Mouse (Mus musculus): ENCODE results near the gene Tbx20.

The Tbx20 gene

GRCm38 (mm10) chr9:24774160-24774969 is at the start of gene Tbx20:
Gene Tbx20 (minus strand): TSS chr9:24774303.
- no peak for DNase-seq (ENCODE audit: low spot score in 2 of 2)

GRCm38 (mm10) chr9:24818511-24818910 is 44.4 kb upstream of the Tbx20 start:
- no peak for DNase-seq (ENCODE audit: low spot score in 2 of 2)

- DNase-seq (ENCODE audit: low spot score in 2 of 2): no peak
Observed at GRCm38 (mm10) chr9:24812461-24812860, 38.4 kb upstream of the Tbx20 start.

- no peak for DNase-seq (ENCODE audit: low spot score in 2 of 2)
Observed at GRCm38 (mm10) chr9:24792110-24792509, 18.0 kb upstream of the Tbx20 start.

- DNase-seq (ENCODE audit: low spot score in 2 of 2): no peak
Observed at GRCm38 (mm10) chr9:24789396-24789795, 15.3 kb upstream of the Tbx20 start.

GRCm38 (mm10) chr9:24782338-24782737 is 8.2 kb upstream of the Tbx20 start:
- DNase-seq (ENCODE audit: low spot score in 2 of 2): no peak

GRCm38 (mm10) chr9:24780929-24781441 is 6.9 kb upstream of the Tbx20 start:
- DNase-seq (ENCODE audit: low spot score in 2 of 2): no peak

GRCm38 (mm10) chr9:24780391-24780928 is 6.4 kb upstream of the Tbx20 start:
- DNase-seq (ENCODE audit: low spot score in 2 of 2): no peak

GRCm38 (mm10) chr9:24779975-24780374 is 5.9 kb upstream of the Tbx20 start:
- DNase-seq (ENCODE audit: low spot score in 2 of 2): no peak

GRCm38 (mm10) chr9:24778571-24778970 is 4.5 kb upstream of the Tbx20 start:
- no peak for DNase-seq (ENCODE audit: low spot score in 2 of 2)

GRCm38 (mm10) chr9:24777961-24778360 is 3.9 kb upstream of the Tbx20 start:
- DNase-seq (ENCODE audit: low spot score in 2 of 2): no peak

- DNase-seq (ENCODE audit: low spot score in 2 of 2): no peak
Observed at GRCm38 (mm10) chr9:24777176-24777895, 3.2 kb upstream of the Tbx20 start.

- DNase-seq (ENCODE audit: low spot score in 2 of 2): no peak
Observed at GRCm38 (mm10) chr9:24776487-24776886, 2.4 kb upstream of the Tbx20 start.

GRCm38 (mm10) chr9:24775567-24775966 is 1.5 kb upstream of the Tbx20 start:
- no peak for DNase-seq (ENCODE audit: low spot score in 2 of 2)

GRCm38 (mm10) chr9:24775001-24775400 is 898 bp upstream of the Tbx20 start:
- no peak for DNase-seq (ENCODE audit: low spot score in 2 of 2)

- DNase-seq (ENCODE audit: low spot score in 2 of 2): no peak
Observed at GRCm38 (mm10) chr9:24773669-24774068, 434 bp downstream of the Tbx20 start.

- DNase-seq (ENCODE audit: low spot score in 2 of 2): no peak
Observed at GRCm38 (mm10) chr9:24773171-24773570, 932 bp downstream of the Tbx20 start.

- no peak for DNase-seq (ENCODE audit: low spot score in 2 of 2)
Observed at GRCm38 (mm10) chr9:24772431-24773120, 1.5 kb downstream of the Tbx20 start.

GRCm38 (mm10) chr9:24771713-24772112 is 2.4 kb downstream of the Tbx20 start:
- no peak for DNase-seq (ENCODE audit: low spot score in 2 of 2)

- no peak for DNase-seq (ENCODE audit: low spot score in 2 of 2)
Observed at GRCm38 (mm10) chr9:24770941-24771405, 3.1 kb downstream of the Tbx20 start.

- no peak for DNase-seq (ENCODE audit: low spot score in 2 of 2)
Observed at GRCm38 (mm10) chr9:24770149-24770940, 3.8 kb downstream of the Tbx20 start.

All from frontal cortex, postnatal 10 days (tissue).